Mouse (Mus musculus): ENCODE measurements around the gene Matn1.

- TF ChIP-seq GATA1 (IDR thresholded peaks at IDR 0.05; ENCODE audit: borderline replicate concordance, low read length) (no peak), FLI1 (IDR thresholded peaks at IDR 0.05; ENCODE audit: low read length) (no peak)
Measured at GRCm38 (mm10) chr4:130908133-130908532, 36.1 kb upstream of the Matn1 start.
